Mouse (Mus musculus): Measurements from ENCODE around the gene Mrps7. TPM values are rescaled to one million over a fixed set of nuclear protein-coding genes. Genes with fewer than 3 reads are reported as not detected.

Mrps7 gene
- polyA plus RNA-seq, 1 experiment: not detected

DNA sequence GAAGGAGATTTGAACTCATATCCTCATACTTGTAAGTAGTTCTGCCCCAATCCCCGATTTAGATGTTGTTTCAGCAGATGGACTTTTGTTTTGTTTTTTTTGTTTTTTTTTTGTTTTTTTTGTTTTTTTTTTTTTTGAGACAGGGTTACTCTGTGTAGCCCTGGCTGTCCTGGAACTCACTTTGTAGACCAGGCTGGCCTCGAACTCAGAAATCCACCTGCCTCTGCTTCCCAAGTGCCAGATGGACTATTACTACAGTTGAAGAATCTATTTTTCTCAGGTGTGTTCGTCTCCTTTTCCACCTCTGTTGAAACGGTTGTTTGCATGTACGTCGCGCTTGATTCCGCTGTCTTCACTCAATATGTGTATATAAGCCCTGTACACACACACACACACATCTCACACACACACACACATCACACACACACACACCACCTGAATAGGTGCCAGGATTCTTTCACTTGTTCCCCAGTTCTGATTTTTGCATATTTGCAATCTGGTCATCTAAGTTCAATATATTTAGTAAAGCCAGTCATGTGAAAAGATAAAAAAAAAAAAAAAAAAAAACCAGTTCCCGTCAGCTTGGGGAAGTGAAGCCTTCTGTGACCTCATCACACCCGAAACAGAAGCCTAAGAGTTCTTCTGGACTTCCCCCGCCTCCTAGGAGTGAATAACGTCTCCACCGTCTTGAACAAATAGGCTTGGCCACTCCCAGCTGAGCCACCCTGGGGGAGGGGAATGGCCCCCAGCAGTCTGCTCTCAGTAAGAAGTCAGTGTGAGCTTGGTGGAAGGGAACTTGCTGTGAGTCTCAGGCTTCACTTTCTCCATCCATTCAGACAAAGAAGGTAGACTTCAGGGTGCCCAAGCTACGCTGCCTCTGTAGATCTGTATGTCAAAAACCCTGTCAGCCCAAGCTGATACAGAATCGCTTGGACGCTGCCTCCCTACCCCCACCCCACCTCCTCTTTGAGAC is 27.1 kb downstream of the Mrps7 start:
- Histone ChIP-seq H3K27ac (ENCODE audit: insufficient read depth, low read depth, low read length) (no peak overlapping the region), H3K4me3 (ENCODE audit: insufficient read depth, low read depth, low read length) (no peak overlapping the region), H3K4me1 (ENCODE audit: control insufficient read depth, insufficient read depth, low read length) (peaks cover 6% of the 10 kb centered on the region)
- TF ChIP-seq POLR2A (IDR thresholded peaks at IDR 0.05; ENCODE audit: insufficient read depth, low read depth, low read length): no peak
- no peak for TF ChIP-seq CTCF (IDR thresholded peaks at IDR 0.05; ENCODE audit: insufficient read depth, low read depth, low read length)
- WGBS: 49% methylated on average over 16 of the region's 16 CpGs

- 18% methylated on average over 3 of the region's 3 CpGs for WGBS
- Histone ChIP-seq H3K4me1 (ENCODE audit: control insufficient read depth, insufficient read depth, low read length) (peaks cover 2% of the 10 kb centered on the region; the same call in 1 of the 2 replicates), H3K27ac (ENCODE audit: insufficient read depth, low read depth, low read length) (no peak overlapping the region), H3K4me3 (ENCODE audit: insufficient read depth, low read depth, low read length) (no peak overlapping the region)
- TF ChIP-seq POLR2A (IDR thresholded peaks at IDR 0.05; ENCODE audit: insufficient read depth, low read depth, low read length) (no peak), CTCF (IDR thresholded peaks at IDR 0.05; ENCODE audit: insufficient read depth, low read depth, low read length) (no peak)
Measured at GRCm38 (mm10) chr11:115631505-115631890, 27.8 kb downstream of the Mrps7 start.

DNA sequence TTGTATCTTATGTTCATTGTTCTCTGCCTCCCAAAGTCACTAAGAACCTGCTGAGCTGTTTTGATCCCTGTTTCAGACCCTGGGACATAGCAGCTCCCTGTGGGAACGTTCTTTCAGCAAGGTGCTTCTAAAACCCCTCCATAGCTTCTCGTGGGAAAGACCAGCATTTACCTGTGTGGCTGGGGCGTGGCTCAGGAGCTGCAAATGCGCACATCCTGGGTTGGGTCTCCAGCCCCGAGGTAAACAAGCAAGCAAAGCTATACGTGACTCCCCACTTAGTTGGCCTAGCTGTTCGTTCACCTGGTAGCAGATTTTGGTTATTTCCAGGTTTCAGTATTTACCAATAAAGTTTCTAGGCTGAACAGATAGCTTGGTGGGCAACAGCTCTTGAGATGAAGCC is 28.5 kb downstream of the Mrps7 start:
- Histone ChIP-seq H3K4me1 (ENCODE audit: control insufficient read depth, insufficient read depth, low read length) (peaks cover 2% of the 10 kb centered on the region; the same call in 1 of the 2 replicates), H3K27ac (ENCODE audit: insufficient read depth, low read depth, low read length) (no peak overlapping the region), H3K4me3 (ENCODE audit: insufficient read depth, low read depth, low read length) (no peak overlapping the region)
- no peak for TF ChIP-seq POLR2A (IDR thresholded peaks at IDR 0.05; ENCODE audit: insufficient read depth, low read depth, low read length)
- TF ChIP-seq CTCF (IDR thresholded peaks at IDR 0.05; ENCODE audit: insufficient read depth, low read depth, low read length): no peak
- WGBS: 82% methylated on average over 7 of the region's 7 CpGs

- Histone ChIP-seq H3K27ac (ENCODE audit: insufficient read depth, low read depth, low read length) (no peak overlapping the region), H3K4me1 (ENCODE audit: control insufficient read depth, insufficient read depth, low read length) (peaks cover 2% of the 10 kb centered on the region; the same call in 1 of the 2 replicates), H3K4me3 (ENCODE audit: insufficient read depth, low read depth, low read length) (no peak overlapping the region)
- WGBS: 86% methylated on average over 10 of the region's 10 CpGs
- TF ChIP-seq CTCF (IDR thresholded peaks at IDR 0.05; ENCODE audit: insufficient read depth, low read depth, low read length): no peak
- TF ChIP-seq POLR2A (IDR thresholded peaks at IDR 0.05; ENCODE audit: insufficient read depth, low read depth, low read length): no peak
Measured at GRCm38 (mm10) chr11:115632862-115633261, 29.1 kb downstream of the Mrps7 start.

DNA sequence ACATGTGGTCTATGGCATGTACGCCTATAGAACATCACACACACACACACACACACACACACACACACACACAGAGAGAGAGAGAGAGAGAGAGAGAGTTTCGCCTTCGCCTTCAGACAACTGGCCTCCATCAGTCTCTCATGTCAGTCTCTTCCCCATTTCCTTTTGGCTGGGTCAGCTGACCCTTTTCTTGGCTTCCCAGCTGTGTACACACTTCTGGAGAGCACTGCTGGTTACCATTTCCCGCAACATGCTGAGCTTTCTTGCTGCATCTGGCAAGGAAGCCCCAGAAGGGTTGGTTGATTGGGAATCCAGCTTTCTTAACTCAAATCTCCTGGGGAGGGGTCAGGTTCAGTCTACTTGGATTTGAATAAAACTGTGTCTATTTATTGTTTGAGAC is 30.4 kb downstream of the Mrps7 start:
- Histone ChIP-seq H3K27ac (ENCODE audit: insufficient read depth, low read depth, low read length) (no peak overlapping the region), H3K4me1 (ENCODE audit: control insufficient read depth, insufficient read depth, low read length) (peaks cover under 1% of the 10 kb centered on the region; the same call in 1 of the 2 replicates), H3K4me3 (ENCODE audit: insufficient read depth, low read depth, low read length) (no peak overlapping the region)
- no peak for TF ChIP-seq CTCF (IDR thresholded peaks at IDR 0.05; ENCODE audit: insufficient read depth, low read depth, low read length)
- no peak for TF ChIP-seq POLR2A (IDR thresholded peaks at IDR 0.05; ENCODE audit: insufficient read depth, low read depth, low read length)
- WGBS: 72% methylated on average over 4 of the region's 4 CpGs

DNA sequence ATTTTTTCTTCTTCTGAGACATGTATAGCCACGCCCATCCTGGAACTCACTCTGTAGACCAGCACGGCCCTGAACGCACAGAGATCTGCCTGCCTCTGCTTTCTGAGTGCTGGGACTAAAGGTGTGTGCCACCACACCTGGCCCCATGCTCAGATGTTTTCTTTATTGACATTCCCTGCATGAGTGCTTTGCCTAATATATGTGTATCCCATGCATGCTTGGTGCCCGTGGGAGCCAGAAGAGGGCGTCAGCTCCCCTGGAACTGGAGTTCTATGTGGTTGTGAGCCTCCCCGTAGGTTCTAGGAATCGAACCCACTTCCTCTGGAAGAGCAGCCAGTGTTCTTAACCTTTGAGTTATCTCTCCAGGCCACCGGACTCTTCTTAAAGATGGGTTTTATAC is 31.3 kb downstream of the Mrps7 start:
- no peak overlapping the region for H3K4me3 ChIP-seq (ENCODE audit: insufficient read depth, low read depth, low read length)
- 86% methylated on average over 8 of the region's 8 CpGs for whole genome bisulfite sequencing
- no peak overlapping the region for H3K27ac ChIP-seq (ENCODE audit: insufficient read depth, low read depth, low read length)
- TF ChIP-seq POLR2A (IDR thresholded peaks at IDR 0.05; ENCODE audit: insufficient read depth, low read depth, low read length): no peak
- peaks cover 5% of the 10 kb centered on the region; the same call in 1 of the 2 replicates for H3K4me1 ChIP-seq (ENCODE audit: control insufficient read depth, insufficient read depth, low read length)

DNA sequence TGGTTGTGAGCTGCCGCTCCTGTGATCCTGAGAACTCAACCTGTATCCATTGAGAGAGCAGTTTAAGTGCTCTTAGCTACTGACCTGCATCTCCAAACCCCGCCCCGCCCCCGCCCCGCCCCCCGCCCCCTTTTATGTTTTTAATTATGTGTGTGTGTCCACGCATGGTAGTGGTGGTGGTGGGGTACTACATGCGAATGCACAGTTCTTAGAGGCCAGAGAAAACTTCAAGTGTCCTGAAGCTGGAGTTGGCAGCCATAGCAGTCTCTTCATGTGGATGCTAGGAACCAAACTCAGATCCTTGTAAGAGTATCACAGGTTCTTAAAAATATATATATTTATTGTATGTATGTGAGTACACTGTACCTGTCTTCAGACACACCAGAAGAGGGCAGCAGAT is 31.8 kb downstream of the Mrps7 start:
- TF ChIP-seq CTCF (IDR thresholded peaks at IDR 0.05; ENCODE audit: insufficient read depth, low read depth, low read length) (no peak), POLR2A (IDR thresholded peaks at IDR 0.05; ENCODE audit: insufficient read depth, low read depth, low read length) (no peak)
- Histone ChIP-seq H3K27ac (ENCODE audit: insufficient read depth, low read depth, low read length) (no peak overlapping the region), H3K4me3 (ENCODE audit: insufficient read depth, low read depth, low read length) (no peak overlapping the region), H3K4me1 (ENCODE audit: control insufficient read depth, insufficient read depth, low read length) (peaks cover 5% of the 10 kb centered on the region; the same call in 1 of the 2 replicates)
- 79% methylated on average over 8 of the region's 8 CpGs for WGBS

GRCm38 (mm10) chr11:115636960-115637359 is 33.2 kb downstream of the Mrps7 start:
- H3K4me3 ChIP-seq (ENCODE audit: insufficient read depth, low read depth, low read length): no peak overlapping the region
- H3K4me1 ChIP-seq (ENCODE audit: control insufficient read depth, insufficient read depth, low read length): peaks cover 17% of the 10 kb centered on the region
- no peak for TF ChIP-seq POLR2A (IDR thresholded peaks at IDR 0.05; ENCODE audit: insufficient read depth, low read depth, low read length)
- WGBS: 75% methylated on average over 3 of the region's 3 CpGs
- H3K27ac ChIP-seq (ENCODE audit: insufficient read depth, low read depth, low read length): no peak overlapping the region

Data from olfactory bulb, adult 2 months (tissue).